ENCODE assay signal across 9 mouse cellular contexts in genomic region chr7:118277335-118277910, GRCm38 (mm10). TPM values are rescaled to one million over a fixed set of nuclear protein-coding genes. Genes with fewer than 3 reads are reported as not detected.
A peak's percentile ranks its signal among the peaks of the same experiment; 100 is the strongest.
DNase-seq lines count a peak whose midpoint lies in the region; ATAC-seq and TF ChIP-seq lines count a peak whose summit lies in the region.
"Had no signal": no experiment of that assay in that cellular context is flagged by ENCODE, and none has a peak within 500 bp of the region (broad histone marks: within the 10 kb centered on the region; RNA-seq: fewer than 3 reads in every experiment).

No protein-coding gene starts in this region.

- no peaks in the 10 kb centered on the region for H3K9me3 ChIP-seq in kidney, embryonic 14.5 days (ENCODE audit: control insufficient read depth, low read length)
- no peaks in the 10 kb centered on the region for H3K9me3 ChIP-seq in midbrain, embryonic 13.5 days
- no peaks in the 10 kb centered on the region for H3K9me3 ChIP-seq in hindbrain, embryonic 16.5 days (ENCODE audit: control insufficient read depth, low read length)
- H3K9me3 ChIP-seq: liver, embryonic 15.5 days had no signal

- H3K27me3 ChIP-seq in kidney, embryonic 14.5 days (ENCODE audit: control insufficient read depth, insufficient read depth, low read length): no peaks in the 10 kb centered on the region
- no peaks in the 10 kb centered on the region for H3K27me3 ChIP-seq in myocyte (ENCODE audit: control insufficient read depth, insufficient read depth, insufficient read length)
- H3K27me3 ChIP-seq in midbrain, embryonic 13.5 days: no peaks in the 10 kb centered on the region
- no peaks in the 10 kb centered on the region for H3K27me3 ChIP-seq in hindbrain, embryonic 16.5 days (replicated peaks; ENCODE audit: control insufficient read depth, insufficient read depth, low read length)
- H3K27me3 ChIP-seq: liver, embryonic 15.5 days had no signal

- no peaks in the 10 kb centered on the region for H3K79me2 ChIP-seq in myocyte (ENCODE audit: control insufficient read depth, insufficient read depth)

- H3K36me3 ChIP-seq in kidney, embryonic 14.5 days (ENCODE audit: control insufficient read depth, insufficient read depth, low read length): no peaks in the 10 kb centered on the region
- H3K36me3 ChIP-seq in myocyte (ENCODE audit: control insufficient read depth, insufficient read depth): no peaks in the 10 kb centered on the region
- H3K36me3 ChIP-seq in midbrain, embryonic 13.5 days: no peaks in the 10 kb centered on the region
- no peaks in the 10 kb centered on the region for H3K36me3 ChIP-seq in hindbrain, embryonic 16.5 days (ENCODE audit: control insufficient read depth, insufficient read depth, low read length)
- H3K36me3 ChIP-seq: liver, embryonic 15.5 days had no signal

- no peaks in the 10 kb centered on the region for H3K4me1 ChIP-seq in kidney, embryonic 14.5 days (ENCODE audit: control insufficient read depth, insufficient read depth, low read length)
- peaks cover 3% of the 10 kb centered on the region; the same call in 1 of the 2 replicates for H3K4me1 ChIP-seq in midbrain, embryonic 13.5 days (replicated peaks)
- no peaks in the 10 kb centered on the region for H3K4me1 ChIP-seq in hindbrain, embryonic 16.5 days (ENCODE audit: control insufficient read depth, insufficient read depth, low read depth, low read length)
- H3K4me1 ChIP-seq: liver, embryonic 15.5 days had no signal

- ATAC-seq in kidney, embryonic 14.5 days (ENCODE audit: low FRiP score, low TSS enrichment): peak; percentile 39; the same call in 1 of the 2 replicates
- no peak for ATAC-seq in midbrain, embryonic 13.5 days
- no peak for ATAC-seq in hindbrain, embryonic 16.5 days

- H3K4me2 ChIP-seq in kidney, embryonic 14.5 days (replicated peaks; ENCODE audit: low read depth, low read length): no peak overlapping the region
- H3K4me2 ChIP-seq in myocyte (ENCODE audit: low read depth): peak overlapping the region; percentile 94
- no peak overlapping the region for H3K4me2 ChIP-seq in midbrain, embryonic 13.5 days (replicated peaks)
- H3K4me2 ChIP-seq in hindbrain, embryonic 16.5 days (ENCODE audit: low read length): no peak overlapping the region
- H3K4me2 ChIP-seq: liver, embryonic 15.5 days had no signal

- no peak overlapping the region for H3K27ac ChIP-seq in kidney, embryonic 14.5 days (ENCODE audit: low read depth, low read length)
- H3K27ac ChIP-seq in midbrain, embryonic 13.5 days: no peak overlapping the region
- no peak overlapping the region for H3K27ac ChIP-seq in hindbrain, embryonic 16.5 days (ENCODE audit: low read depth, low read length)
- H3K27ac ChIP-seq: liver, embryonic 15.5 days had no signal

- H3K4me3 ChIP-seq in kidney, embryonic 14.5 days (ENCODE audit: low read length): no peak overlapping the region
- H3K4me3 ChIP-seq in myocyte: peak overlapping the region; percentile 17
- no peak overlapping the region for H3K4me3 ChIP-seq in midbrain, embryonic 13.5 days (replicated peaks)
- H3K4me3 ChIP-seq in hindbrain, embryonic 16.5 days (ENCODE audit: low read length): no peak overlapping the region
- H3K4me3 ChIP-seq: liver, embryonic 15.5 days had no signal

- no peak overlapping the region for H3K9ac ChIP-seq in kidney, embryonic 14.5 days (ENCODE audit: low read depth, low read length)
- no peak overlapping the region for H3K9ac ChIP-seq in midbrain, embryonic 13.5 days (replicated peaks)
- H3K9ac ChIP-seq in hindbrain, embryonic 16.5 days (ENCODE audit: low read depth, low read length): no peak overlapping the region
- H3K9ac ChIP-seq: liver, embryonic 15.5 days had no signal

- intact Hi-C loops in gastrocnemius, postnatal 14 days (cut with DNase I; ENCODE audit: low total_unique reads): no loop called here

- peak; percentile 13 for TF ChIP-seq POLR2A in myocyte (IDR thresholded peaks at IDR 0.05; ENCODE audit: insufficient read length, low read depth)

- WGBS in kidney, embryonic 14.5 days: 56% methylated on average over 11 of the region's 11 CpGs
- WGBS in midbrain, embryonic 13.5 days: 68% methylated on average over 11 of the region's 11 CpGs
- WGBS in hindbrain, embryonic 16.5 days: 57% methylated on average over 11 of the region's 11 CpGs

- H3ac ChIP-seq in myocyte (ENCODE audit: control insufficient read depth, insufficient read length): no peak overlapping the region

- peak; percentile 24 for DNase-seq in gastrocnemius, postnatal 14 days
- no peak for DNase-seq in gastrocnemius, adult 8-10 months (ENCODE audit: low spot score in 2 of 2)
- DNase-seq in CD4-positive helper T cell, adult 2 months (ENCODE audit: low read depth, low spot score): peak; percentile 92
- DNase-seq in c-Kit-positive CD71-negative TER-119-negative erythroid progenitor cells, embryonic 14.5 days (ENCODE audit: low read depth): peak; percentile 62

TF ChIP-seq in myocyte, 11 proteins besides CTCF, POLR2A, EP300 and RAD21:
- peak; percentile 25 for TF ChIP-seq POLR2AphosphoS2 (IDR thresholded peaks at IDR 0.05; ENCODE audit: insufficient read length, low read depth)
- no peak for TF ChIP-seq MYOD1 (IDR thresholded peaks at IDR 0.05; ENCODE audit: control insufficient read depth in 1 of 3, insufficient read length in 2 of 3, low read depth in 2 of 3)

RNA-seq across cellular contexts. Expression of gene Smg1, which starts 34.0 kb away (rescaled TPM):
- 10 to 100 TPM; 22.0 to 26.6 TPM for total RNA-seq in gastrocnemius, postnatal 14 days (2021)
- total RNA-seq in gastrocnemius, adult 8-10 months (2022): 10 to 100 TPM; 21.4 to 34.1 (median 25.4) TPM
- polyA plus RNA-seq in kidney, embryonic 14.5 days (2014; fragmentation: Nextera tagmentation; extraction: Ambion mirVana): 17.7 and 35.3 TPM in 2 replicates
- polyA plus RNA-seq in myocyte (2012; fragmentation: generic; extraction: Trizol): 7.9 TPM
- polyA plus RNA-seq in midbrain, embryonic 13.5 days (2015; fragmentation: Nextera tagmentation; extraction: Ambion mirVana): 19.0 and 21.1 TPM in 2 replicates
- 13.7 and 16.9 TPM in 2 replicates for polyA plus RNA-seq in hindbrain, embryonic 16.5 days (2015; fragmentation: Nextera tagmentation; extraction: Ambion mirVana)

Comparison
In these comparisons a context has a peak if more than half of its experiments do, and no peak if none do; other contexts are left out.
1. DNase-seq: peak in gastrocnemius, postnatal 14 days (single experiment), CD4-positive helper T cell, adult 2 months (single experiment) and c-Kit-positive CD71-negative TER-119-negative erythroid progenitor cells, embryonic 14.5 days (single experiment); none in gastrocnemius, adult 8-10 months (0 of 2).